Mouse (Mus musculus): ENCODE results near the gene Magi1. TPM values are rescaled to one million over a fixed set of nuclear protein-coding genes. Genes with fewer than 3 reads are reported as not detected.

Gene Magi1
- polyA plus RNA-seq, 1 experiment from 2014 or later: 28.5 TPM

GRCm38 (mm10) chr6:93873536-93873935 is 410.2 kb downstream of the Magi1 start:
- Histone ChIP-seq H3K9me3 (ENCODE audit: control insufficient read depth, low read length) (no peaks in the 10 kb centered on the region), H3K4me2 (no peak overlapping the region), H3K27ac (ENCODE audit: low read depth, low read length) (no peak overlapping the region), H3K4me1 (ENCODE audit: control insufficient read depth, insufficient read depth, low read length) (no peaks in the 10 kb centered on the region), H3K9ac (ENCODE audit: low read length) (no peak overlapping the region), H3K27me3 (ENCODE audit: control insufficient read depth, insufficient read depth, low read length) (no peaks in the 10 kb centered on the region), H3K36me3 (ENCODE audit: control insufficient read depth, insufficient read depth, low read length) (no peaks in the 10 kb centered on the region), H3K4me3 (ENCODE audit: low read depth, low read length) (no peak overlapping the region)
- ATAC-seq (ENCODE audit: low FRiP score): no peak
- no peak for DNase-seq (ENCODE audit: low spot score, missing footprints)
- WGBS: 35% methylated on average over 1 of the region's 1 CpGs

- no peak overlapping the region for H3K9ac ChIP-seq (ENCODE audit: low read length)
- no peaks in the 10 kb centered on the region for H3K9me3 ChIP-seq (ENCODE audit: control insufficient read depth, low read length)
- H3K4me1 ChIP-seq (ENCODE audit: control insufficient read depth, insufficient read depth, low read length): no peaks in the 10 kb centered on the region
- ATAC-seq (ENCODE audit: low FRiP score) (no peak), DNase-seq (ENCODE audit: low spot score, missing footprints) (no peak)
- no peak overlapping the region for H3K4me2 ChIP-seq
- H3K4me3 ChIP-seq (ENCODE audit: low read depth, low read length): no peak overlapping the region
- WGBS: 87% methylated on average over 4 of the region's 4 CpGs
- no peak overlapping the region for H3K27ac ChIP-seq (ENCODE audit: low read depth, low read length)
- no peaks in the 10 kb centered on the region for H3K36me3 ChIP-seq (ENCODE audit: control insufficient read depth, insufficient read depth, low read length)
- no peaks in the 10 kb centered on the region for H3K27me3 ChIP-seq (ENCODE audit: control insufficient read depth, insufficient read depth, low read length)
These were observed 412.2 kb downstream of the Magi1 start for GRCm38 (mm10) chr6:93871516-93871915.

DNA sequence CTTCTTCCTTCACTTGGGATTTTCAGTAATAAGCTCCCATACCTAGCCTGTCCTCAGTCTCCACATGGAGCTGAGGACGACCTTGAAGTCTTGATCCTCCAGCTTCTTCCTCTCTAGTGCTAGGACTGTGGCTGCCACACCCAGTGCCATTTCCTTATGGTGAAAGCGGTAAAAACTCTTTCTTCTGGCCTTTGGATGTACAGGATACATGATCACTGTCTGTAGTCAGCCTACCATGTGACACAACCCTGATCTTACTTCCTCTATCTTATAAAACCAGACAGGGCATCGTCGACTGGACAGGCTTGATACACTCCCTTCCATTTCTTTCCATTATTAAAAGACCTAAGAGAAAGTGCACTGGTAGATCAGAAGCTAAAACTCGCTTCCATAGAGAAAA is 413.7 kb downstream of the Magi1 start:
- Histone ChIP-seq H3K9me3 (ENCODE audit: control insufficient read depth, low read length) (no peaks in the 10 kb centered on the region), H3K4me1 (ENCODE audit: control insufficient read depth, insufficient read depth, low read length) (no peaks in the 10 kb centered on the region), H3K9ac (ENCODE audit: low read length) (no peak overlapping the region), H3K27me3 (ENCODE audit: control insufficient read depth, insufficient read depth, low read length) (no peaks in the 10 kb centered on the region), H3K4me2 (no peak overlapping the region), H3K27ac (ENCODE audit: low read depth, low read length) (no peak overlapping the region), H3K36me3 (ENCODE audit: control insufficient read depth, insufficient read depth, low read length) (no peaks in the 10 kb centered on the region), H3K4me3 (ENCODE audit: low read depth, low read length) (no peak overlapping the region)
- DNase-seq (ENCODE audit: low spot score, missing footprints) (no peak), ATAC-seq (ENCODE audit: low FRiP score) (no peak)
- WGBS: 89% methylated on average over 5 of the region's 5 CpGs

DNA sequence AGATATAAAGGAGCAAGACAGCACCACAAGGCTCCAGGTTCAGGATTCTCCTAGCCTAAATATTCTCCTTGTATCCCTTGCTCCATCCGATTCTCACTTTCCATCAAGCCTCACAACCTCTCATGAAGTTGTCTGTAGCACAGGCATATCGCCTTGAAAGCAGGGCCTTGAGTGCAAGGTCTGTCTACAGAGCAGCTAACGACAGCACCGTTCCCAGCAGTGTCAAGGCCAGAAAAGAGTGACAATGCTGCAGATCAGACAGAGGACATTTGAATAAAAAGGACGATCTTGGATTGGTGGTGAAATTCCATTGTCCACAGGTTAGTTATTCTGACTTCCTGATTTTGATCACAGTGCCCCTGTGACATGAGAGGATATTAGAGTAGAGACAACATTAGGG is 421.5 kb downstream of the Magi1 start:
- DNase-seq (ENCODE audit: low spot score, missing footprints) (no peak), ATAC-seq (ENCODE audit: low FRiP score) (no peak)
- Histone ChIP-seq H3K4me1 (ENCODE audit: control insufficient read depth, insufficient read depth, low read length) (no peaks in the 10 kb centered on the region), H3K4me3 (ENCODE audit: low read depth, low read length) (no peak overlapping the region), H3K36me3 (ENCODE audit: control insufficient read depth, insufficient read depth, low read length) (no peaks in the 10 kb centered on the region), H3K27me3 (ENCODE audit: control insufficient read depth, insufficient read depth, low read length) (no peaks in the 10 kb centered on the region), H3K9me3 (ENCODE audit: control insufficient read depth, low read length) (no peaks in the 10 kb centered on the region), H3K4me2 (no peak overlapping the region), H3K9ac (ENCODE audit: low read length) (no peak overlapping the region), H3K27ac (ENCODE audit: low read depth, low read length) (no peak overlapping the region)
- 92% methylated on average over 5 of the region's 5 CpGs for WGBS

DNA sequence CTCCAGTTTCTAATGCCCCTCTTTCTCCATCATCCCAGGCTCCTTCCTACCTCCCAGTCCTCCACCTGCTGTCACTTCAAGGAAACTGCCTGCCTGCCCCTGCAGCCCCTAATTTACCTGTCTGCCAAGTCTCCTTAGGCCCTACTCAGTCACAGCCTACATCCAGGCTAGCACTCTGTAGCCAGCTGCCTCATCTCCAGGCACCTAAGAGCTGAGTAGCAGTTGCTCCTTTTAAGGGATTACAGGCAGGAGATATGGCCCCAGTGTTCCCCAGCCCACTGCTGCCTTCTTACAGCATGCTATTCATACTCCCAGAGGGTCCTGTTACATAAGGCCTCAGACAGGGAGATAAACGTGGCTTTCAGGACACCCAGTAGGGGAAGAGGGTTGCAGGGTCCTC is 426.9 kb downstream of the Magi1 start:
- DNase-seq (ENCODE audit: low spot score, missing footprints): no peak
- no peak overlapping the region for H3K27ac ChIP-seq (ENCODE audit: low read depth, low read length)
- WGBS: 19% methylated on average over 1 of the region's 1 CpGs

DNA sequence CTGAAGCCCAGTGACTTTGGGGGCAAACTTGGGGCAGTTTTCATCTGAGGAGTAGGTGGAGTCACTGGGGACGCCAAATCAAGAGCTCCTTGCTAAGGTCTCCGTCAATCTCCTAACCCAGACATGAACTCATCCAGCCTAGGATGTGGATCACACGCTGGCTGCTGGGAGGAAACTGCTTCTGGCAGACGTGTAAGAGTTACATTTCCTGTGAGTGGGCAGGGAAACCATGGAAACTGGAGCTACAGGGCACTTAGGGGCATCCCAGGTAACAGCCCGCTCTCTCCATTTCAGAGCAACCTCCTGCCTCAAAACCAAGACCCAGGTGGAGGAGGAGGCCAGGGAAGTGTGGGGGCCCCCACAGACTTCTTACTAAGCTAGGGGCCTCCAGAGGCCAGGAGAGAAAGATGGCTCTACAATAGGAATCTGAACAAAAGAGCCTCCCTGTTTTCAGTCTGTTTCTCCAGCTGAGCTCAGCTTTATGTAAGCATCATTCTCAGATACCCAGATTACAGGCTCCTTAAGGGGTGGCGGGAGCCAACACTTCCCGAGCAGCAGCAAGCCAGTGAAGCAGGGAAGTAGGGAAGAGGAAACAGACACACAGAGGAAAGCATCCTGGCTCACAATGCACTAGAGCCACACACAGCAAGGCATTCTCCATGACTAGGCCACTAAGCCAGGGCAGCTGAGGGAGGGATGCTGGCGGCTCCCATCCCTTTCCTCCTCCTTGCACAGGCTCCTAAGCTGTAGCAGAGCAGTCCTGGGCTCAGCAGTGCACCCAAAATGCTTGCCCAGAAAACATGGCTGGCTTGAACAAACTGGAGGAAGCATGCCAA is 427.7 kb downstream of the Magi1 start:
- no peak overlapping the region for H3K9ac ChIP-seq (ENCODE audit: low read length)
- no peak overlapping the region for H3K4me2 ChIP-seq
- 37% methylated on average over 8 of the region's 8 CpGs for WGBS
- DNase-seq (ENCODE audit: low spot score, missing footprints): peak; percentile 89
- no peaks in the 10 kb centered on the region for H3K9me3 ChIP-seq (ENCODE audit: control insufficient read depth, low read length)
- H3K36me3 ChIP-seq (ENCODE audit: control insufficient read depth, insufficient read depth, low read length): no peaks in the 10 kb centered on the region
- peaks cover 14% of the 10 kb centered on the region for H3K4me1 ChIP-seq (ENCODE audit: control insufficient read depth, insufficient read depth, low read length)
- no peak overlapping the region for H3K4me3 ChIP-seq (ENCODE audit: low read depth, low read length)
- peak overlapping the region; percentile 15 for H3K27ac ChIP-seq (ENCODE audit: low read depth, low read length)
- ATAC-seq (ENCODE audit: low FRiP score): 0 out of 2 replicates have a peak, but pooled peaks have one; percentile 22
- H3K27me3 ChIP-seq (ENCODE audit: control insufficient read depth, insufficient read depth, low read length): no peaks in the 10 kb centered on the region

More for the DNA sequence above, 426.9 kb downstream of the Magi1 start:
- ATAC-seq (ENCODE audit: low FRiP score): no peak
- Histone ChIP-seq H3K9ac (ENCODE audit: low read length) (no peak overlapping the region), H3K36me3 (ENCODE audit: control insufficient read depth, insufficient read depth, low read length) (no peaks in the 10 kb centered on the region), H3K4me1 (ENCODE audit: control insufficient read depth, insufficient read depth, low read length) (peaks cover 14% of the 10 kb centered on the region), H3K4me2 (no peak overlapping the region), H3K27me3 (ENCODE audit: control insufficient read depth, insufficient read depth, low read length) (no peaks in the 10 kb centered on the region), H3K9me3 (ENCODE audit: control insufficient read depth, low read length) (no peaks in the 10 kb centered on the region), H3K4me3 (ENCODE audit: low read depth, low read length) (no peak overlapping the region)

GRCm38 (mm10) chr6:93848942-93849790 is 434.6 kb downstream of the Magi1 start:
- ATAC-seq (ENCODE audit: low FRiP score) (peak; percentile 78), DNase-seq (ENCODE audit: low spot score, missing footprints) (peak; percentile 92)
- peak overlapping the region; percentile 41 for H3K9ac ChIP-seq (ENCODE audit: low read length)
- no peak overlapping the region for H3K4me2 ChIP-seq
- no peaks in the 10 kb centered on the region for H3K9me3 ChIP-seq (ENCODE audit: control insufficient read depth, low read length)
- H3K4me3 ChIP-seq (ENCODE audit: low read depth, low read length): no peak overlapping the region
- H3K4me1 ChIP-seq (ENCODE audit: control insufficient read depth, insufficient read depth, low read length): peaks cover 25% of the 10 kb centered on the region
- WGBS: 32% methylated on average over 7 of the region's 7 CpGs
- peak overlapping the region; percentile 71 for H3K27ac ChIP-seq (ENCODE audit: low read depth, low read length)
- H3K36me3 ChIP-seq (ENCODE audit: control insufficient read depth, insufficient read depth, low read length): no peaks in the 10 kb centered on the region
- H3K27me3 ChIP-seq (ENCODE audit: control insufficient read depth, insufficient read depth, low read length): no peaks in the 10 kb centered on the region

DNA sequence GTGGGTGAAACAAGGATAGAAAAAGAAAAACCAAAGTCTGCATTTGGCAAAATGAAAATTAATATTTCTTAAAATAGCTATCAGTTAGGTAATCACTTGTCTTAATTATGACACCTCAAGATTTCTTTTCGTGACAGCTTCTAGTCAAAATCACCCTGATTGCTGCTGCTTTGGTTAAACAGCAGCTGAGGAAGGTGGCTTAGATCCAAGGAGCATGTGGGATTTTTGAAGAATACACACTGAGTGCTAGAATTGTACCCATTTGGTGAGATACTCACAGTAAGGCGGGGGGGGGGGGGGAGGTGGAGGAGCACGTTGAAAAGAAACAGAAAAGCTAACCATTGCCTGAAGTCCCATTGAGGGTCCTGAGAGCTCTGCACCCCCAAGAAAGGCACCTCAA is 438.2 kb downstream of the Magi1 start:
- 91% methylated on average over 3 of the region's 3 CpGs for WGBS
- no peaks in the 10 kb centered on the region for H3K36me3 ChIP-seq (ENCODE audit: control insufficient read depth, insufficient read depth, low read length)
- H3K9ac ChIP-seq (ENCODE audit: low read length): no peak overlapping the region
- no peaks in the 10 kb centered on the region for H3K9me3 ChIP-seq (ENCODE audit: control insufficient read depth, low read length)
- ATAC-seq (ENCODE audit: low FRiP score) (no peak), DNase-seq (ENCODE audit: low spot score, missing footprints) (no peak)
- H3K27ac ChIP-seq (ENCODE audit: low read depth, low read length): no peak overlapping the region
- H3K27me3 ChIP-seq (ENCODE audit: control insufficient read depth, insufficient read depth, low read length): no peaks in the 10 kb centered on the region
- no peak overlapping the region for H3K4me3 ChIP-seq (ENCODE audit: low read depth, low read length)
- H3K4me1 ChIP-seq (ENCODE audit: control insufficient read depth, insufficient read depth, low read length): peaks cover 25% of the 10 kb centered on the region
- H3K4me2 ChIP-seq: no peak overlapping the region

DNA sequence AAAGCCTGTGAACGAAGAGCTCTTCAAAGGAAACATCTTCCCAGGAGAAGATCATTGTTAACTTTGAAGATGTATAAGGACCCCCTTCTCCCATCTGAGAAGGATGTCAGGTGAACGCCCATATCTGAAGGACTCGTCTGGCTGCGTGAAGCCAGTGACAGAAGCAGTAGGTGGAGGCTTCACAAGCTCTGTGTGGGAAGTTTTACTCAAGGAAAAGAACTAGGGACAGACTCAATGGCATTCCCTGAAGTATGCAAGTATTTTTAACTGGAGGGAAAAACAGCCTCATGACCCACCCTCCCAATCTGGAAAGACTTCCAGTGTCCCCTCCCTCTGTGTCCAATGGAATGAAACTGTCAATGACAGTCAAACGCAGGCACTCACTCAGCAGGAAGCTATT is 438.6 kb downstream of the Magi1 start:
- WGBS: 79% methylated on average over 5 of the region's 5 CpGs
- no peaks in the 10 kb centered on the region for H3K9me3 ChIP-seq (ENCODE audit: control insufficient read depth, low read length)
- H3K36me3 ChIP-seq (ENCODE audit: control insufficient read depth, insufficient read depth, low read length): no peaks in the 10 kb centered on the region
- no peak overlapping the region for H3K4me2 ChIP-seq
- ATAC-seq (ENCODE audit: low FRiP score) (no peak), DNase-seq (ENCODE audit: low spot score, missing footprints) (no peak)
- H3K9ac ChIP-seq (ENCODE audit: low read length): no peak overlapping the region
- no peak overlapping the region for H3K27ac ChIP-seq (ENCODE audit: low read depth, low read length)
- H3K27me3 ChIP-seq (ENCODE audit: control insufficient read depth, insufficient read depth, low read length): no peaks in the 10 kb centered on the region
- peaks cover 25% of the 10 kb centered on the region for H3K4me1 ChIP-seq (ENCODE audit: control insufficient read depth, insufficient read depth, low read length)
- H3K4me3 ChIP-seq (ENCODE audit: low read depth, low read length): no peak overlapping the region
